Mouse (Mus musculus): ENCODE results near the gene Med22. TPM values are rescaled to one million over a fixed set of nuclear protein-coding genes. Genes with fewer than 3 reads are reported as not detected.

The Med22 gene
- polyA plus RNA-seq (2014; fragmentation: Nextera tagmentation; extraction: Ambion mirVana), result 109 and 111 TPM in 2 replicates

- Histone ChIP-seq H3K9ac (replicated peaks; ENCODE audit: low read depth, low read length) (peak within 1 kb of the TSS; percentile 90), H3K27ac (ENCODE audit: low read depth, low read length) (peak within 1 kb of the TSS; percentile 91), H3K4me3 (ENCODE audit: low read depth, low read length) (peak within 1 kb of the TSS; percentile 82), H3K4me1 (ENCODE audit: control insufficient read depth, insufficient read depth, low read length) (peaks cover 23% of the 10 kb centered on the region), H3K36me3 (ENCODE audit: control insufficient read depth, insufficient read depth, low read length) (peaks cover 48% of the 10 kb centered on the region), H3K9me3 (ENCODE audit: control insufficient read depth, low read length) (no peaks in the 10 kb centered on the region), H3K4me2 (ENCODE audit: low read depth, low read length) (peak within 1 kb of the TSS; percentile 100), H3K27me3 (ENCODE audit: control insufficient read depth, insufficient read depth, low read length) (no peaks in the 10 kb centered on the region)
- WGBS, result under 1% methylated on average over 74 of the region's 74 CpGs
- ATAC-seq (ENCODE audit: low read depth), result peak; percentile 92
These were observed at the start of gene Med22, which contains the start of gene Rpl7a for GRCm38 (mm10) chr2:26910124-26910993. Gene Med22 (minus strand): TSS chr2:26910677. Gene Rpl7a (plus strand): TSS chr2:26910764.

- H3K4me1 ChIP-seq (ENCODE audit: control insufficient read depth, insufficient read depth, low read length), result peaks cover 8% of the 10 kb centered on the region; the same call in 1 of the 2 replicates
- H3K4me2 ChIP-seq (ENCODE audit: low read depth, low read length), result no peak overlapping the region
- no peaks in the 10 kb centered on the region for H3K9me3 ChIP-seq (ENCODE audit: control insufficient read depth, low read length)
- 89% methylated on average over 2 of the region's 2 CpGs for WGBS
- no peaks in the 10 kb centered on the region for H3K27me3 ChIP-seq (ENCODE audit: control insufficient read depth, insufficient read depth, low read length)
- no peak overlapping the region for H3K4me3 ChIP-seq (ENCODE audit: low read depth, low read length)
- H3K27ac ChIP-seq (ENCODE audit: low read depth, low read length), result no peak overlapping the region
- H3K9ac ChIP-seq (replicated peaks; ENCODE audit: low read depth, low read length), result no peak overlapping the region
- peaks cover 59% of the 10 kb centered on the region for H3K36me3 ChIP-seq (ENCODE audit: control insufficient read depth, insufficient read depth, low read length)
- no peak for ATAC-seq (ENCODE audit: low read depth)
These were observed 47.0 kb upstream of the Med22 start for GRCm38 (mm10) chr2:26957488-26957859.

GRCm38 (mm10) chr2:26956811-26957487 is 46.5 kb upstream of the Med22 start:
- no peak for ATAC-seq (ENCODE audit: low read depth)
- 95% methylated on average over 12 of the region's 12 CpGs for WGBS
- H3K36me3 ChIP-seq (ENCODE audit: control insufficient read depth, insufficient read depth, low read length), result peaks cover 61% of the 10 kb centered on the region
- H3K27ac ChIP-seq (ENCODE audit: low read depth, low read length), result no peak overlapping the region
- H3K4me2 ChIP-seq (ENCODE audit: low read depth, low read length), result no peak overlapping the region
- no peaks in the 10 kb centered on the region for H3K9me3 ChIP-seq (ENCODE audit: control insufficient read depth, low read length)
- peaks cover 6% of the 10 kb centered on the region; the same call in 1 of the 2 replicates for H3K4me1 ChIP-seq (ENCODE audit: control insufficient read depth, insufficient read depth, low read length)
- no peaks in the 10 kb centered on the region for H3K27me3 ChIP-seq (ENCODE audit: control insufficient read depth, insufficient read depth, low read length)
- no peak overlapping the region for H3K4me3 ChIP-seq (ENCODE audit: low read depth, low read length)
- H3K9ac ChIP-seq (replicated peaks; ENCODE audit: low read depth, low read length), result no peak overlapping the region

- Histone ChIP-seq H3K9me3 (ENCODE audit: control insufficient read depth, low read length) (no peaks in the 10 kb centered on the region), H3K4me1 (ENCODE audit: control insufficient read depth, insufficient read depth, low read length) (no peaks in the 10 kb centered on the region), H3K27me3 (ENCODE audit: control insufficient read depth, insufficient read depth, low read length) (no peaks in the 10 kb centered on the region), H3K4me3 (ENCODE audit: low read depth, low read length) (no peak overlapping the region), H3K27ac (ENCODE audit: low read depth, low read length) (no peak overlapping the region), H3K4me2 (ENCODE audit: low read depth, low read length) (no peak overlapping the region), H3K36me3 (ENCODE audit: control insufficient read depth, insufficient read depth, low read length) (peaks cover 60% of the 10 kb centered on the region), H3K9ac (replicated peaks; ENCODE audit: low read depth, low read length) (no peak overlapping the region)
- WGBS, result 97% methylated on average over 2 of the region's 2 CpGs
- ATAC-seq (ENCODE audit: low read depth), result no peak
These were observed 44.4 kb upstream of the Med22 start for GRCm38 (mm10) chr2:26954735-26955395.

GRCm38 (mm10) chr2:26952866-26953265 is 42.4 kb upstream of the Med22 start:
- H3K27ac ChIP-seq (ENCODE audit: low read depth, low read length), result no peak overlapping the region
- no peak for ATAC-seq (ENCODE audit: low read depth)
- peaks cover 53% of the 10 kb centered on the region for H3K36me3 ChIP-seq (ENCODE audit: control insufficient read depth, insufficient read depth, low read length)
- H3K9me3 ChIP-seq (ENCODE audit: control insufficient read depth, low read length), result no peaks in the 10 kb centered on the region
- no peak overlapping the region for H3K9ac ChIP-seq (replicated peaks; ENCODE audit: low read depth, low read length)
- H3K4me1 ChIP-seq (ENCODE audit: control insufficient read depth, insufficient read depth, low read length), result no peaks in the 10 kb centered on the region
- WGBS, result 93% methylated on average over 8 of the region's 8 CpGs
- H3K4me3 ChIP-seq (ENCODE audit: low read depth, low read length), result no peak overlapping the region
- H3K4me2 ChIP-seq (ENCODE audit: low read depth, low read length), result no peak overlapping the region
- H3K27me3 ChIP-seq (ENCODE audit: control insufficient read depth, insufficient read depth, low read length), result no peaks in the 10 kb centered on the region

GRCm38 (mm10) chr2:26952193-26952592 is 41.7 kb upstream of the Med22 start:
- Histone ChIP-seq H3K27me3 (ENCODE audit: control insufficient read depth, insufficient read depth, low read length) (no peaks in the 10 kb centered on the region), H3K4me2 (ENCODE audit: low read depth, low read length) (no peak overlapping the region), H3K4me3 (ENCODE audit: low read depth, low read length) (no peak overlapping the region), H3K4me1 (ENCODE audit: control insufficient read depth, insufficient read depth, low read length) (no peaks in the 10 kb centered on the region), H3K36me3 (ENCODE audit: control insufficient read depth, insufficient read depth, low read length) (peaks cover 47% of the 10 kb centered on the region), H3K27ac (ENCODE audit: low read depth, low read length) (no peak overlapping the region), H3K9ac (replicated peaks; ENCODE audit: low read depth, low read length) (no peak overlapping the region), H3K9me3 (ENCODE audit: control insufficient read depth, low read length) (no peaks in the 10 kb centered on the region)
- ATAC-seq (ENCODE audit: low read depth), result no peak
- WGBS, result 95% methylated on average over 4 of the region's 4 CpGs

- no peak overlapping the region for H3K27ac ChIP-seq (ENCODE audit: low read depth, low read length)
- WGBS, result 92% methylated on average over 8 of the region's 8 CpGs
- no peaks in the 10 kb centered on the region for H3K4me1 ChIP-seq (ENCODE audit: control insufficient read depth, insufficient read depth, low read length)
These were observed 40.9 kb upstream of the Med22 start for GRCm38 (mm10) chr2:26951346-26951905.

GRCm38 (mm10) chr2:26950411-26950810 is 39.9 kb upstream of the Med22 start:
- H3K9me3 ChIP-seq (ENCODE audit: control insufficient read depth, low read length), result no peaks in the 10 kb centered on the region
- peaks cover 33% of the 10 kb centered on the region for H3K36me3 ChIP-seq (ENCODE audit: control insufficient read depth, insufficient read depth, low read length)
- no peaks in the 10 kb centered on the region for H3K27me3 ChIP-seq (ENCODE audit: control insufficient read depth, insufficient read depth, low read length)
- no peak overlapping the region for H3K4me3 ChIP-seq (ENCODE audit: low read depth, low read length)
- H3K9ac ChIP-seq (replicated peaks; ENCODE audit: low read depth, low read length), result no peak overlapping the region
- H3K4me1 ChIP-seq (ENCODE audit: control insufficient read depth, insufficient read depth, low read length), result no peaks in the 10 kb centered on the region
- ATAC-seq (ENCODE audit: low read depth), result no peak
- WGBS, result 92% methylated on average over 2 of the region's 2 CpGs
- no peak overlapping the region for H3K27ac ChIP-seq (ENCODE audit: low read depth, low read length)
- H3K4me2 ChIP-seq (ENCODE audit: low read depth, low read length), result no peak overlapping the region

More at GRCm38 (mm10) chr2:26951346-26951905, 40.9 kb upstream of the Med22 start:
- Histone ChIP-seq H3K9ac (replicated peaks; ENCODE audit: low read depth, low read length) (no peak overlapping the region), H3K4me2 (ENCODE audit: low read depth, low read length) (no peak overlapping the region), H3K9me3 (ENCODE audit: control insufficient read depth, low read length) (no peaks in the 10 kb centered on the region), H3K4me3 (ENCODE audit: low read depth, low read length) (no peak overlapping the region), H3K36me3 (ENCODE audit: control insufficient read depth, insufficient read depth, low read length) (peaks cover 43% of the 10 kb centered on the region), H3K27me3 (ENCODE audit: control insufficient read depth, insufficient read depth, low read length) (no peaks in the 10 kb centered on the region)
- ATAC-seq (ENCODE audit: low read depth), result no peak

All from neural tube, embryonic 14.5 days (tissue).